Mouse (Mus musculus): Measurements from ENCODE around the gene Elane. TPM values are rescaled to one million over a fixed set of nuclear protein-coding genes. Genes with fewer than 3 reads are reported as not detected.

Elane gene
- polyA plus RNA-seq, 1 experiment from 2014 or later, result 11.1 TPM

Small RNA genes within 50 kb of the gene (microRNA-seq; reads per million reads assigned to microRNA genes)
- gene Mir6910, result not detected

Other genes starting within 250 kb of the Elane start
- 9.1 and 10.6 TPM in 2 replicates for gene Shc2, start 248.3 kb upstream of the Elane start, polyA plus RNA-seq (2015; fragmentation: Nextera tagmentation; extraction: Ambion mirVana)
- not detected in 2 replicates for gene Odf3l2, start 240.5 kb upstream of the Elane start, polyA plus RNA-seq (2015; fragmentation: Nextera tagmentation; extraction: Ambion mirVana)
- 36.4 and 41.1 TPM in 2 replicates for gene Madcam1, start 221.7 kb upstream of the Elane start, polyA plus RNA-seq (2015; fragmentation: Nextera tagmentation; extraction: Ambion mirVana)
- 58.2 and 59.3 TPM in 2 replicates for gene Tpgs1, start 216.9 kb upstream of the Elane start, polyA plus RNA-seq (2015; fragmentation: Nextera tagmentation; extraction: Ambion mirVana)
- 107 and 108 TPM in 2 replicates for gene Cdc34, start 204.1 kb upstream of the Elane start, polyA plus RNA-seq (2015; fragmentation: Nextera tagmentation; extraction: Ambion mirVana)
- gene Gzmm, start 197.2 kb upstream of the Elane start, polyA plus RNA-seq (2015; fragmentation: Nextera tagmentation; extraction: Ambion mirVana), result 0.40 and 0.57 TPM in 2 replicates
- 1,050 and 1,128 TPM in 2 replicates for gene Bsg, start 181.8 kb upstream of the Elane start, polyA plus RNA-seq (2015; fragmentation: Nextera tagmentation; extraction: Ambion mirVana)
- gene Hcn2, start 169.6 kb upstream of the Elane start, polyA plus RNA-seq (2015; fragmentation: Nextera tagmentation; extraction: Ambion mirVana), result 0.08 and 0.14 TPM in 2 replicates
- gene Polrmt, start 139.7 kb upstream of the Elane start, polyA plus RNA-seq (2015; fragmentation: Nextera tagmentation; extraction: Ambion mirVana), result 33.9 and 38.7 TPM in 2 replicates
- 0.31 and 0.36 TPM in 2 replicates for gene Fgf22, start 131.2 kb upstream of the Elane start, polyA plus RNA-seq (2015; fragmentation: Nextera tagmentation; extraction: Ambion mirVana)
- gene Rnf126, start 119.3 kb upstream of the Elane start, polyA plus RNA-seq (2015; fragmentation: Nextera tagmentation; extraction: Ambion mirVana), result 87.8 and 88.1 TPM in 2 replicates
- 14.8 and 15.5 TPM in 2 replicates for gene Fstl3, start 109.0 kb upstream of the Elane start, polyA plus RNA-seq (2015; fragmentation: Nextera tagmentation; extraction: Ambion mirVana)
- 0.23 and 0.31 TPM in 2 replicates for gene Prss57, start 95.3 kb upstream of the Elane start, polyA plus RNA-seq (2015; fragmentation: Nextera tagmentation; extraction: Ambion mirVana)
- 53.3 and 54.1 TPM in 2 replicates for gene Palm, start 92.7 kb upstream of the Elane start, polyA plus RNA-seq (2015; fragmentation: Nextera tagmentation; extraction: Ambion mirVana)
- 50.0 and 67.2 TPM in 2 replicates for gene Misp, start 65.3 kb upstream of the Elane start, polyA plus RNA-seq (2015; fragmentation: Nextera tagmentation; extraction: Ambion mirVana)
- gene Ptbp1, start 31.8 kb upstream of the Elane start, polyA plus RNA-seq (2015; fragmentation: Nextera tagmentation; extraction: Ambion mirVana), result 295 and 299 TPM in 2 replicates
- gene Prtn3, start 11.8 kb upstream of the Elane start, polyA plus RNA-seq (2015; fragmentation: Nextera tagmentation; extraction: Ambion mirVana), result 5.2 and 10.6 TPM in 2 replicates
- 32.9 and 36.1 TPM in 2 replicates for gene Plppr3, start 11.6 kb upstream of the Elane start, polyA plus RNA-seq (2015; fragmentation: Nextera tagmentation; extraction: Ambion mirVana)
- not detected in 2 replicates for gene Cfd, start 4.6 kb downstream of the Elane start, polyA plus RNA-seq (2015; fragmentation: Nextera tagmentation; extraction: Ambion mirVana)
- 43.6 and 47.8 TPM in 2 replicates for gene Med16, start 22.7 kb downstream of the Elane start, polyA plus RNA-seq (2015; fragmentation: Nextera tagmentation; extraction: Ambion mirVana)
- 4.4 and 13.3 TPM in 2 replicates for gene Gm26602, start 24.6 kb downstream of the Elane start, polyA plus RNA-seq (2015; fragmentation: Nextera tagmentation; extraction: Ambion mirVana)
- 0.83 and 0.94 TPM in 2 replicates for gene Kiss1r, start 30.7 kb downstream of the Elane start, polyA plus RNA-seq (2015; fragmentation: Nextera tagmentation; extraction: Ambion mirVana)
- gene R3hdm4, start 35.0 kb downstream of the Elane start, polyA plus RNA-seq (2015; fragmentation: Nextera tagmentation; extraction: Ambion mirVana), result 137 and 140 TPM in 2 replicates
- gene Arid3a, start 40.8 kb downstream of the Elane start, polyA plus RNA-seq (2015; fragmentation: Nextera tagmentation; extraction: Ambion mirVana), result 9.8 and 10.0 TPM in 2 replicates
- 86.0 and 86.2 TPM in 2 replicates for gene Wdr18, start 73.9 kb downstream of the Elane start, polyA plus RNA-seq (2015; fragmentation: Nextera tagmentation; extraction: Ambion mirVana)
- 0.27 and 0.34 TPM in 2 replicates for gene Grin3b, start 84.5 kb downstream of the Elane start, polyA plus RNA-seq (2015; fragmentation: Nextera tagmentation; extraction: Ambion mirVana)
- gene Tmem259, start 98.1 kb downstream of the Elane start, polyA plus RNA-seq (2015; fragmentation: Nextera tagmentation; extraction: Ambion mirVana), result 20.6 and 21.3 TPM in 2 replicates
- gene Cnn2, start 102.3 kb downstream of the Elane start, polyA plus RNA-seq (2015; fragmentation: Nextera tagmentation; extraction: Ambion mirVana), result 274 and 279 TPM in 2 replicates
- gene Abca7, start 110.2 kb downstream of the Elane start, polyA plus RNA-seq (2015; fragmentation: Nextera tagmentation; extraction: Ambion mirVana), result 4.2 and 4.8 TPM in 2 replicates
- 9.1 and 10.0 TPM in 2 replicates for gene Arhgap45, start 130.4 kb downstream of the Elane start, polyA plus RNA-seq (2015; fragmentation: Nextera tagmentation; extraction: Ambion mirVana)
- gene Polr2e, start 153.5 kb downstream of the Elane start, polyA plus RNA-seq (2015; fragmentation: Nextera tagmentation; extraction: Ambion mirVana), result 188 and 199 TPM in 2 replicates
- gene Gpx4, start 160.9 kb downstream of the Elane start, polyA plus RNA-seq (2015; fragmentation: Nextera tagmentation; extraction: Ambion mirVana), result 500 and 567 TPM in 2 replicates
- 14.8 and 15.9 TPM in 2 replicates for gene Sbno2, start 219.3 kb downstream of the Elane start, polyA plus RNA-seq (2015; fragmentation: Nextera tagmentation; extraction: Ambion mirVana)
- gene Stk11, start 229.6 kb downstream of the Elane start, polyA plus RNA-seq (2015; fragmentation: Nextera tagmentation; extraction: Ambion mirVana), result 16.9 and 19.2 TPM in 2 replicates